Mouse (Mus musculus): ENCODE measurements around the gene Oprm1. TPM values are rescaled to one million over a fixed set of nuclear protein-coding genes. Genes with fewer than 3 reads are reported as not detected.
"Not testable (repeated sequence)": the region's sequence is repeated elsewhere in the genome, so short reads cannot be mapped to it uniquely, and the experiment has no call there.

Gene Oprm1
- total RNA-seq, 1 experiment = not detected

- no peak overlapping the region for H3K9ac ChIP-seq (ENCODE audit: insufficient read depth, low read depth, low read length, poor library complexity, severe bottlenecking)
- no peak overlapping the region for H3K27ac ChIP-seq (ENCODE audit: insufficient read depth, low read depth, low read length, poor library complexity, severe bottlenecking)
- H3K4me3 ChIP-seq (ENCODE audit: insufficient read depth in 1 of 2, low read depth in 1 of 2, low read length in 2 of 2, poor library complexity in 1 of 2, severe bottlenecking in 1 of 2) = no peak overlapping the region
- DNase-seq (ENCODE audit: low read depth, low spot score) = no peak
- in situ Hi-C loops (cut with MboI; ENCODE audit: low sequenced_read_pairs in 2 of 2, unreplicated experiment in 2 of 2) = no loop called here
- H3K4me1 ChIP-seq (ENCODE audit: control insufficient read depth in 2 of 2, insufficient read depth in 2 of 2, low read length in 2 of 2, poor library complexity in 1 of 2) = no peaks in the 10 kb centered on the region
- no peak for TF ChIP-seq MAFK (IDR thresholded peaks at IDR 0.05; ENCODE audit: insufficient read depth, low read depth, low read length)
- TF ChIP-seq HCFC1 (IDR thresholded peaks at IDR 0.05; ENCODE audit: borderline replicate concordance, insufficient read depth, low read length) = no peak
- no peak for TF ChIP-seq CHD2 (IDR thresholded peaks at IDR 0.05; ENCODE audit: low read depth, low read length)
- TF ChIP-seq ZNF384 (IDR thresholded peaks at IDR 0.05; ENCODE audit: low read depth, low read length) = no peak
- no peak for TF ChIP-seq ZC3H11A (IDR thresholded peaks at IDR 0.05; ENCODE audit: borderline replicate concordance, low read depth, low read length)
- H3K36me3 ChIP-seq (ENCODE audit: control insufficient read depth, insufficient read depth, low read length, poor library complexity, severe bottlenecking) = no peaks in the 10 kb centered on the region
- H3K9me3 ChIP-seq (ENCODE audit: control insufficient read depth, insufficient read depth, low read depth, low read length) = no peaks in the 10 kb centered on the region
These were observed 241.0 kb downstream of the Oprm1 start for GRCm38 (mm10) chr10:6999355-6999754.

GRCm38 (mm10) chr10:7003898-7004297 is 245.6 kb downstream of the Oprm1 start:
- H3K9me3 ChIP-seq (ENCODE audit: control insufficient read depth, insufficient read depth, low read depth, low read length); DNase-seq (ENCODE audit: low read depth, low spot score); H3K27ac ChIP-seq (ENCODE audit: insufficient read depth, low read depth, low read length, poor library complexity, severe bottlenecking); H3K9ac ChIP-seq (ENCODE audit: insufficient read depth, low read depth, low read length, poor library complexity, severe bottlenecking); in situ Hi-C loops (cut with MboI; ENCODE audit: low sequenced_read_pairs in 2 of 2, unreplicated experiment in 2 of 2); H3K36me3 ChIP-seq (ENCODE audit: control insufficient read depth, insufficient read depth, low read length, poor library complexity, severe bottlenecking); H3K4me1 ChIP-seq (ENCODE audit: control insufficient read depth in 2 of 2, insufficient read depth in 2 of 2, low read length in 2 of 2, poor library complexity in 1 of 2); H3K4me3 ChIP-seq (ENCODE audit: insufficient read depth in 1 of 2, low read depth in 1 of 2, low read length in 2 of 2, poor library complexity in 1 of 2, severe bottlenecking in 1 of 2): not testable (repeated sequence)

GRCm38 (mm10) chr10:7004980-7005538 is 246.8 kb downstream of the Oprm1 start:
- H3K9me3 ChIP-seq (ENCODE audit: control insufficient read depth, insufficient read depth, low read depth, low read length) = no peaks in the 10 kb centered on the region
- H3K36me3 ChIP-seq (ENCODE audit: control insufficient read depth, insufficient read depth, low read length, poor library complexity, severe bottlenecking) = no peaks in the 10 kb centered on the region
- in situ Hi-C loops (cut with MboI; ENCODE audit: low sequenced_read_pairs in 2 of 2, unreplicated experiment in 2 of 2) = no loop called here

GRCm38 (mm10) chr10:7010543-7010942 is 252.2 kb downstream of the Oprm1 start:
- in situ Hi-C loops (cut with MboI; ENCODE audit: low sequenced_read_pairs in 2 of 2, unreplicated experiment in 2 of 2) = no loop called here

More at GRCm38 (mm10) chr10:7004980-7005538, 246.8 kb downstream of the Oprm1 start:
- TF ChIP-seq ZC3H11A (IDR thresholded peaks at IDR 0.05; ENCODE audit: borderline replicate concordance, low read depth, low read length) = no peak
- TF ChIP-seq ZNF384 (IDR thresholded peaks at IDR 0.05; ENCODE audit: low read depth, low read length) = peak; percentile 88
- H3K4me3 ChIP-seq (ENCODE audit: insufficient read depth in 1 of 2, low read depth in 1 of 2, low read length in 2 of 2, poor library complexity in 1 of 2, severe bottlenecking in 1 of 2) = no peak overlapping the region
- no peak for DNase-seq (ENCODE audit: low read depth, low spot score)
- no peak overlapping the region for H3K27ac ChIP-seq (ENCODE audit: insufficient read depth, low read depth, low read length, poor library complexity, severe bottlenecking)
- H3K9ac ChIP-seq (ENCODE audit: insufficient read depth, low read depth, low read length, poor library complexity, severe bottlenecking) = no peak overlapping the region
- H3K4me1 ChIP-seq (ENCODE audit: control insufficient read depth in 2 of 2, insufficient read depth in 2 of 2, low read length in 2 of 2, poor library complexity in 1 of 2) = no peaks in the 10 kb centered on the region

GRCm38 (mm10) chr10:7015199-7015598 is 256.9 kb downstream of the Oprm1 start:
- H3K9ac ChIP-seq (ENCODE audit: insufficient read depth, low read depth, low read length, poor library complexity, severe bottlenecking) = no peak overlapping the region
- TF ChIP-seq HCFC1 (IDR thresholded peaks at IDR 0.05; ENCODE audit: borderline replicate concordance, insufficient read depth, low read length) = no peak
- no peak for TF ChIP-seq MAFK (IDR thresholded peaks at IDR 0.05; ENCODE audit: insufficient read depth, low read depth, low read length)
- no peak for TF ChIP-seq ZNF384 (IDR thresholded peaks at IDR 0.05; ENCODE audit: low read depth, low read length)
- no peak for TF ChIP-seq CHD2 (IDR thresholded peaks at IDR 0.05; ENCODE audit: low read depth, low read length)
- TF ChIP-seq ZC3H11A (IDR thresholded peaks at IDR 0.05; ENCODE audit: borderline replicate concordance, low read depth, low read length) = no peak
- in situ Hi-C loops (cut with MboI; ENCODE audit: low sequenced_read_pairs in 2 of 2, unreplicated experiment in 2 of 2) = no loop called here
- H3K36me3 ChIP-seq (ENCODE audit: control insufficient read depth, insufficient read depth, low read length, poor library complexity, severe bottlenecking) = no peaks in the 10 kb centered on the region
- no peaks in the 10 kb centered on the region for H3K9me3 ChIP-seq (ENCODE audit: control insufficient read depth, insufficient read depth, low read depth, low read length)
- H3K4me3 ChIP-seq (ENCODE audit: insufficient read depth in 1 of 2, low read depth in 1 of 2, low read length in 2 of 2, poor library complexity in 1 of 2, severe bottlenecking in 1 of 2) = no peak overlapping the region
- H3K4me1 ChIP-seq (ENCODE audit: control insufficient read depth in 2 of 2, insufficient read depth in 2 of 2, low read length in 2 of 2, poor library complexity in 1 of 2) = no peaks in the 10 kb centered on the region
- no peak overlapping the region for H3K27ac ChIP-seq (ENCODE audit: insufficient read depth, low read depth, low read length, poor library complexity, severe bottlenecking)
- DNase-seq (ENCODE audit: low read depth, low spot score) = no peak

More at GRCm38 (mm10) chr10:7010543-7010942, 252.2 kb downstream of the Oprm1 start:
- TF ChIP-seq ZNF384 (IDR thresholded peaks at IDR 0.05; ENCODE audit: low read depth, low read length) = no peak
- TF ChIP-seq HCFC1 (IDR thresholded peaks at IDR 0.05; ENCODE audit: borderline replicate concordance, insufficient read depth, low read length) = no peak
- no peak for TF ChIP-seq ZC3H11A (IDR thresholded peaks at IDR 0.05; ENCODE audit: borderline replicate concordance, low read depth, low read length)
- TF ChIP-seq MAFK (IDR thresholded peaks at IDR 0.05; ENCODE audit: insufficient read depth, low read depth, low read length) = no peak
- no peak for TF ChIP-seq CHD2 (IDR thresholded peaks at IDR 0.05; ENCODE audit: low read depth, low read length)
- no peaks in the 10 kb centered on the region for H3K36me3 ChIP-seq (ENCODE audit: control insufficient read depth, insufficient read depth, low read length, poor library complexity, severe bottlenecking)
- no peaks in the 10 kb centered on the region for H3K4me1 ChIP-seq (ENCODE audit: control insufficient read depth in 2 of 2, insufficient read depth in 2 of 2, low read length in 2 of 2, poor library complexity in 1 of 2)
- H3K4me3 ChIP-seq (ENCODE audit: insufficient read depth in 1 of 2, low read depth in 1 of 2, low read length in 2 of 2, poor library complexity in 1 of 2, severe bottlenecking in 1 of 2) = no peak overlapping the region
- H3K9me3 ChIP-seq (ENCODE audit: control insufficient read depth, insufficient read depth, low read depth, low read length) = no peaks in the 10 kb centered on the region
- no peak overlapping the region for H3K9ac ChIP-seq (ENCODE audit: insufficient read depth, low read depth, low read length, poor library complexity, severe bottlenecking)
- DNase-seq (ENCODE audit: low read depth, low spot score) = no peak
- no peak overlapping the region for H3K27ac ChIP-seq (ENCODE audit: insufficient read depth, low read depth, low read length, poor library complexity, severe bottlenecking)

Data from ES-E14 (cell line).